Mouse (Mus musculus) fibroblast of lung, adult 2 months (primary cell): ENCODE measurements around the gene Cdx2.

Source experiments
- DNase-seq: peaks from one replicate; pipeline ENCODE4 v3.0.0-alpha.2; 2011; ENCODE audit warnings: low read depth

Cdx2 gene

DNA sequence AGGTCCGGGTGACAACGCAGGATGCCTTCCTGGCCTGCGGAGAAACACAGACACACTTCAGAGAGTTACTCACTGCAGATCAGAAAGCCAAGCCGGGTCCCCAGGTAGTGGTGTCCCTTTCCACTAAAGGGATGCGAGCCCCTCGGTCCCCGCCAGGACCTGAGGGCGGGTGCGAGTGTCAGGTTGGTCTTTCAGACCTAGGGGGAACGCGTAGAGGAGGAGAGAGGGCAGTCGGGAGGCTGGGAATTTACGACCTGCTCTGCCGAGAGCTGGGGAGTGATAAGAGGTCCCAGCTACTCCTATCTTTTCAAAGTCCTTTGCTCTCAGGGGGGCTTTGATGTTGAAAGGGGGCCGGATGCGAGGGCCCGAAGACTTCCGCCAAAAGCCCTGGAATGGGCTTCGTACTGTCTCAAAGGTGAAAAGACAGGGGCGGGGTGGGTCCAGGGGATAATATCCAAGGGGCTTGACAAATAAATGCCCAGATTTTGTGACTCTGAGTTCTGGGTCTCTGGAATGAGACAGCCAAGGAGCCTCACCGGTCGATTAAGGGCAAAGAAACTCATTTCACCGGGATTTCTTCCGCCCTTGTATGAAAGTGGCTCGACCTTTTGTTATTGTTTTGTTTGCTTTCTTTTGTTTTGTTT is 8.5 kb upstream of the Cdx2 start:
- no peak for DNase-seq

DNA sequence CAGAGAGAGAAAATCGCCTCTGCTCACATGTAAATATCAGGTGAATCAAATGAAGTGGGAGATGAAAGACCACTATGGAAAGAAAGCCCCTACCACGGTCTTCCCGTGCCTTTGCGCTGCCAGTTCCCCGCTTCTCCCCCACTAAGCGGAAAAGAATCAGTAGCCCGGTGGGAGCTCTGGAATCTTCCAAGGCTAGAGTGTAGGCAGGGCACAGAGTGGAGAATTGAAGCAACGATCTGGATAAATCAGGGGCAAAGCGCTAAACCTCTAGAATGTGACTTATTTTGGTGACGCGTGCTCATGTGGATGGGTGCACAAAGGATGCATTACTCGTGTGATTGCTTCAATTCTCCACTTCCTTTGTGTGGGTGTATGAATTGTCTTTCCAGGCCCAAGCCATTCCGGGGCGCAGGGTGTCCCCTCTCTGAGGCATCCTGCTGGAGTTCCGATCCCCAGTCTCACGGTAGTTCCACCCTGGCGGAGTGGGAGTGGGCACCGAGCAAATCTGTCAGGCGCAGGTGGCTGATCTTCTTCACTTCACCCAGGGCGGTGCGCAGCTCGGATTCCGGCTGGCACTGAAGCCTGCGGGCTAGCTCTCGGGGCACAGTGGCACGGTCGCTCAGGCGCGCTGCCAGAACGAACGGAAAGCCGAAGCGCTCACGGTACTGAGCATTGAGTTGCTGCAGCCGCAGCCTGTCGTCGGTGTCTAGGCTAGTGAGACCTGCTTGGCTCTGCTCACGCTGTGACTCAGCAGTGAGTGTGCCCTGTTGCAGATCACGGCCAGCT is 7.8 kb upstream of the Cdx2 start:
- DNase-seq = no peak

DNA sequence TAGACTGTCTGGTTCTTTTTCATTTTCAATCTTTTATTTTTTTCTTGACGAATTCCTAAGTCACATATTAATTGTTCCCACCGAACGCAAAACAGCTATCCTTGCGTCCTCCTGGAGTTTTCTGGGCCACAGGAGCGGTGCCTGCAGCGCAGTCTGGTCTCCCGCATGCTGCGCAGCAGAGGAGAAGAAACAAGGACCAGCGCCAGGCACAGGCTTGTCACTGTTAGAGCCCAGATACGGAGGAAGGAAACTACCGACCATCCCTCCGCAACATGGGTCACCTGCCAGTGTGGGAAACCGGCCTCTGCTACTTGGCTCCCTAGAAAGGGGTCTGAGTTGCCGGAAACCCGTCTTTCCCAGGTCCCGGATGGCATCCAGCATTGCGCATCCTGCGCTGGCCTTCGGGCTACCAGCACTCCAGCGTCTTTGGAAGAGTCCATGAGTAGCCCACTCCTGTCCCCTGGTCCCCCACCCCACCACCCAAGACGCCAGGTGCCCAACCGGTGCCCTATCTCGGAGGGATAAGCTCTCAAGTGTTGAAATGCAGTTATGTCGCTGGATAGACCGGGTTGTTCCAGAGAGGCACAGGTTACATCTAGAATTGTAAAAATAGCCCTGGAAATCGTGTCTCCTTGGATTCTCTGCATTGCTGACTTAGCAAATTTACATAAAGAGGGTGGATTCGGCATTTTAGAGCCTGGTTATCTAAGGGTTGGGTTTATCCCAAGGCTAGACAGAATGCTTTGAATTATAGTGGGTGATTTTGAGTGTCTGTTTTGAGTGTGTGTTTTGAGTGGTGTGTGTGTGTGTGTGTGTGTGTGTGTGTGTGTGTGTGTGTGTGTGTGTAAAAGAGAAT is 6.0 kb upstream of the Cdx2 start:
- no peak for DNase-seq

DNA sequence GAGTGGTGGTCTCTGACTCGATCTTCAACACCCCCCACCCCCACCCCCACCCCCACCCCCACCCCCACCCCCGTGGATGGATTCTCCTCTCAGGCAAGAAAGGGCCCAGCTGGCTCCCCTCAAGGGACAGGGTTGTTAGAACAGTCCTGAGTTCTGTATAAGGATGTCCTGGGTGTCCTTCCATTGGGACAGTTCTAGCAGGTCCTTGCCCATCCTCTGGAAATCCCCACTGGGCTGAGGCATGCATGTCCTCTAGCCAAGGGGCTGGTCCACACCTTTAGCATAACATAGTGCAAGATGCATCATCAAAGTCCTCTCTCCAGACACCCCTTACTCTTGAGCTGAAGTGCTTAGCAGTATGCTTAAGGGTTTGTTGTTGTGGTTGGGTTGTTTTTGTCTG is 2.7 kb upstream of the Cdx2 start:
- no peak for DNase-seq

DNA sequence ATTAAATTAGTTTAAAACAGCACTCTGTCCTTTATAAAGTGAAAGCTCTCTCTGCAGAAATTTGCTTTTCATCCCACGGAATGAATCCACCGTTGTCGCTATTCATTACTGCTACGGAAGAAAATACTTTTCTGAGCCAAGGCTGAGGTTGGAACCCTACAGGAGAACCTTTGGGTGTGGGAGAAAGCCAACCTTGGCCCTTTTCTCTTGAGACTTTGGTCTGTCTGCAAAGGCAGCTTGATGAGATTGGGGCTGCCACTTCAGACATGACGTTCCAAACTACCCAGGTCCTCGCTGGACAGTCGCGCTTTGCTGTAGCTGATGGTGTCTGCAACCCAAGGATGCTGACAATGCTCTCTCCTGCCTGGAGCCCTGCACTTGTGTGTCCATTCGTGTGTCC is 1.4 kb upstream of the Cdx2 start:
- no peak for DNase-seq

DNA sequence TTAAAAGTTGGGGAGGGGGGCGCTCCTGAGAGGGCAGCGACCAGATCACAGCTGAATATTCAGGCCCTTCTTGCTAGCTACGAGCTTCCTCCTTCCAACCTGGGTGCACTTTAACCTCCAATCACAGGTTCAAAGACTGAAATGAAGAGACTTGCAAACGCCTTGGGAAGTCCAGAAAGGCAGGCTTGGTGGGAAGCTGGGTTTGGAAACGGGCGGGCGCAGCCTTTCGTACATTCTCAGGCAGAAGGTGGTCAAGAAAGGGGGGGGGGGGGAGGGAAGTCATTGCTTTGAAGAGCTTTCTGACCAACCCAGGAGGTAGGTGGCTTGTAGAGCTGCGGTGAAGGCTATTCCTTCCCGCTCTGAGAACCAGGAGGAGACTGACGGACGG is 322 bp upstream of the Cdx2 start:
- DNase-seq = no peak

- no peak for DNase-seq
These were observed 1.0 kb downstream of the Cdx2 start for GRCm38 (mm10) chr5:147305856-147306637.

DNA sequence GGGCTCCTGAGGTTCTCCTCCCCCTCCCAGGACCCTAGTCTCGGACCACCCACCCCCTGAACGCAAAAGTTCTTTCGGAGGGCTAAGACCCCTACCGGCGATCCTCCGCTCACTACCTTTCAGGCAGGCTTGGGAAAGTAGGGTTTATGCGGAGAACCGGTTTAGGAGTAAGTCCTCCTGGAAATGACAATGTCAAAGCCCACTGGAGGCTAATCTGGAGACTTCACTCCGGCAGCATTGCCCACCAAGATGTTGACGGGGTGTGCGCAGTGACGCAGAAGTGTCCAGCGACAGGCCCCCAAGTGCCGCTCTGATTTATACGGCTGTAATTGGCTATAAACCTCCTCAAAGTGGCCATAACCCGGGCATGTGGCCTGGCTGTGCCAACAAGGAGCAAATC is 1.9 kb downstream of the Cdx2 start:
- DNase-seq = no peak

DNA sequence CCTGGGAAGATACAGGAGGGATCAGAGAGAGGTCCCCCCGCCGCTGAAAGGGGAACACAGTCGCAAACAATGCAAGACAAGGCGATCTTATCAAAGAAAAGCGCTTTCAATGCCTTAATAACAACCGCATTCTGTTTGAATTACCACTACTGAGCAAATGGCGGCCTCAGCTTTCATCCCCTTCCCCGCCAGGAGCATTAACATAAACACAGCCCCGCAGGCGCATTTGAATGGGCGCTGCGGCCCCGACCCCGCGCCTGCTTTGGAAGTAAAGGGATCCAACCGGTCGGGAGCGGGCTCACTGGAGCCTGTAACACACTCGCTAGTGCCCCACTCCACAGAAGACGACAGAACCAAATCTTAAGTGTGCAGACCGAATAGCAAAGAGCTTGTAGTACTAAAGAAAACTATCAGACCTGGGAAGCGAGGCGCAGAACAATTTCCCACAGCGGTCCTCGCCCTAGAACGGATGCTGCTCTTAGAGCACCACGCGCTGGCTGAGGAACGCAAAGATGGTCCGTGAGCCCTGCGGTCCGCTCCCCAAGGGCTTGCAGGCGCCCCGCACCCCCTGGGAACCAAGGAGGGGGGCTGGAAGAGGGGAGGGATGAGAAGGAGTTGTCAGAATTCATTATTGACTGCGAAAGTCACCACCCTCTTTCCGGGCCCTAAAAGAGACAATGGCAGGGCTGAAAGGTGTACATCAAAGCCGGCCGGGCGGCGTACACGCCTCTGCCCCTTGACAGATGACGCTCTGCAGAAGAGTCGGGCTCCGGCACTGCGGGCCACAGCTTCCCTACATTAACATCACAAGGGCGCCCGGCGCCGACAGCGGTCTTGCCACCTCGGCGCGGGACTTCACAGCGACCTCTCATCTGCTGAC is 2.6 kb downstream of the Cdx2 start:
- no peak for DNase-seq

DNA sequence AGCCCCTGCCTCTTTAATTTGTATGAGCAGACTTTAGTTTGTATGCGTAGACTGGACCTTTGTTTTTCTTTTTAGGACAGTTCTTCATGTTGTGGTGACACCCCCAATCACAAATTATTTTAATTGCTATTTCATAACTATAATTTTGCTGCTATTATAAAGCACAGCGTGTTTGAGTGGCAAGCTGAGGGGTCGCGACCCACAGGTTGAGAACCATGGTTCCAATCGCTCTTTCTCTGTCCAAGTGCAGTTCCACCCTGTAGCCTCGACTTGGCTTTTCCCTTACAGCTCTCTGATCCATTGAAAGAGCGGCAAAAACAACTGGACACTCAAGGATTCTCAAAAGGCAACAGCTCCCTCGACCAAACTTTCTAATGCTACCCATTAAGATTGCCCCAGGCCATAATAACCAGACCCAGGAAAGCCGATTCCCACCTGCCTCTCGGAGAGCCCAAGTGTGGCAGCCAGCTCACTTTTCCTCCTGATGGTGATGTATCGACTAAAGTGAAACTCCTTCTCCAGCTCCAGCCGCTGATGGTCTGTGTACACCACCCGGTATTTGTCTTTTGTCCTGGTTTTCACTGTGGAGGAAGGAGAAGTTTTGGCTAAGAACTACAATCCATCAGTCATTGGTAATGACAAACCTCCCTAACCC is 4.2 kb downstream of the Cdx2 start:
- no peak for DNase-seq

- no peak for DNase-seq
These were observed 4.9 kb downstream of the Cdx2 start for GRCm38 (mm10) chr5:147302141-147302540.

DNA sequence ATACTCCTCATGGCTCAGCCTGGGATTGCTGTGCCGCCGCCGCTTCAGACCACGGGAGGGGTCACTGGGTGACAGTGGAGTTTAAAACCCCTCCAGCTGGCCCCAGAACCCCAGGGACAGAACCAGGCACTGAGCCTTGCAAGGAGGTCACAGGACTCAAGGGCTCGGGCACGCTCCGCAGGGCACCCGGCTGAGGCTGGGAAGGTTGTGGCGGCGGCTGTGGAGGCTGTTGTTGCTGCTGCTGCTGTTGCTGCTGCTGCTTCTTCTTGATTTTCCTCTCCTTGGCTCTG is 5.3 kb downstream of the Cdx2 start:
- no peak for DNase-seq

- no peak for DNase-seq
These were observed 5.9 kb downstream of the Cdx2 start for GRCm38 (mm10) chr5:147300917-147301780.

DNA sequence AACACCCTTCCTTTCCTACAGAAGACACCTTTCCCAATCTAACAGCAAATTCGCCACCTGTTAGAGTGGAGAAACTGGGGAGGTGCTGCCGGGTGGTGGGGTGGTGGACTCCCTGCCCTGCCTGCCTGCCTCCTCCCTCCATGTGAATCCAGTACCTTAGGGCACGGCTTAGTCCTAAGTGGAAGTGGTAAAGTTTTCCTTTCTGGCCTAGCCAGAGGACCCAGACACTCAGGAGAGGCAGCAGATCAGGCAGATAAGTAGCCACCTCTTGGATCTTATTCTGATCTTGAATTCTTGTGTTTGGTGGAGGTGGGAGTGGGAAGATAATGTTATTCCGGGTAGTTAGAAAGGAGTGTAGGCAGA is 7.1 kb downstream of the Cdx2 start:
- DNase-seq = no peak

- DNase-seq = no peak
These were observed 7.6 kb downstream of the Cdx2 start for GRCm38 (mm10) chr5:147299255-147300000.

DNA sequence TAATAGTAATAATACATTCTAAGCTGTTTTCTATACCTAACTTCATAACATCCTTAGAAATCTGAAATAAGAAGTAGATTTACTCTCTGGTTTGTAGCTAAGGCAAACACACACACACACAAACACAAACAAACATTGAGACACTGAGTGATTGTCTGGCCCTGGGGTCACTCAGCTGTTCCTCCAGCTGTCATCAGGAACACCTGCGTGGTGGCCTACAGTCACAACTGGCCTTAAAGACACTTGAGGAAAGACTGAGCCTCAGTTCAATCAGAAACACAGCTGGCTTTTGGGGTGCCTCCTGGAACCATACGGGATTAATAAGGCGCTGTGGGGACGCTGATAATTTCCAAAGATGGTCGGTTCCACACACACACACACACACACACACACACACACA is 9.8 kb downstream of the Cdx2 start:
- DNase-seq = no peak

DNA sequence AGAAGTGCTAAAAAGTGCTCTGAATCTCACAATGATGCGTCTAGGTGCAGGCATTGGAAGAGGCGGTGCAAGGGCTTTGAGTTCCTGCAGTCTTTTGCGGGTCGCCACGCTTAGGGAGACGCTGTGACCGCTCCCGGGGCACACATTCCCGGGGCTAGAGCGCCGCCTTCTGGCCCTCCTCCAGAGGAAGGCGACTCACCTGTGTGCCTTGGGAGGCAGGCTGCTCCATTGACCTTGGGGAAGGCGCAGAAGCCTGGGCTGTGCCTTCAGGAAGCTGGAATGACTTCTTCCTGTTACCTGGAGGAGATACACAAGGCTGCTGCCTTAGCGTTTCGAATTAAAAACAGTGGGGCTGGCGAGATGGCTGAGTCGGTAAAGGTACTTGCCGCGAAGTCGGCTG is 12.9 kb downstream of the Cdx2 start:
- no peak for DNase-seq

GRCm38 (mm10) chr5:147293127-147293910 is 13.8 kb downstream of the Cdx2 start:
- no peak for DNase-seq
